Mouse (Mus musculus) right cerebral cortex, postnatal 14 days (tissue): Measurements from ENCODE around the gene Slc34a3.

Experiments used
- DNase-seq: peaks from one replicate; pipeline ENCODE4 v3.0.0; 2022

Slc34a3 gene

GRCm38 (mm10) chr2:25224766-25225752 lies 9.1 kb downstream of the Slc34a3 start:
- peak; percentile 96 for DNase-seq

GRCm38 (mm10) chr2:25224492-25224765 lies 9.7 kb downstream of the Slc34a3 start, which contains the start of gene Tubb4b:
Gene Tubb4b (minus strand): TSS chr2:25224702.
- no peak for DNase-seq

GRCm38 (mm10) chr2:25223681-25224491 lies 10.3 kb downstream of the Slc34a3 start:
- peak; percentile 77 for DNase-seq

GRCm38 (mm10) chr2:25221331-25221772 lies 12.8 kb downstream of the Slc34a3 start:
- DNase-seq = no peak

- DNase-seq = no peak
These were observed 15.7 kb downstream of the Slc34a3 start, which contains the start of gene Fam166a for GRCm38 (mm10) chr2:25218445-25218844. Gene Fam166a (plus strand): TSS chr2:25218745.

- DNase-seq = no peak
These were observed 16.5 kb downstream of the Slc34a3 start for GRCm38 (mm10) chr2:25217666-25218065.

GRCm38 (mm10) chr2:25214444-25214843 lies 19.7 kb downstream of the Slc34a3 start, which contains the start of gene Stpg3:
Gene Stpg3 (minus strand): TSS chr2:25214637.
- no peak for DNase-seq

GRCm38 (mm10) chr2:25213266-25213865 lies 20.8 kb downstream of the Slc34a3 start:
- DNase-seq = no peak

- DNase-seq = peak; percentile 83
These were observed 23.0 kb downstream of the Slc34a3 start, which contains the start of gene Nelfb for GRCm38 (mm10) chr2:25211121-25211670. Gene Nelfb (minus strand): TSS chr2:25211489.

GRCm38 (mm10) chr2:25210686-25211085 lies 23.5 kb downstream of the Slc34a3 start:
- no peak for DNase-seq

- no peak for DNase-seq
These were observed 26.6 kb downstream of the Slc34a3 start for GRCm38 (mm10) chr2:25207593-25207992.

- DNase-seq = no peak
These were observed 30.4 kb downstream of the Slc34a3 start for GRCm38 (mm10) chr2:25203631-25204214.

- DNase-seq = no peak
These were observed 33.5 kb downstream of the Slc34a3 start for GRCm38 (mm10) chr2:25200631-25201030.

GRCm38 (mm10) chr2:25197946-25198345 lies 36.2 kb downstream of the Slc34a3 start:
- DNase-seq = no peak

GRCm38 (mm10) chr2:25197191-25197590 lies 37.0 kb downstream of the Slc34a3 start:
- DNase-seq = no peak

GRCm38 (mm10) chr2:25196172-25196954 lies 37.8 kb downstream of the Slc34a3 start, which contains the start of gene Tor4a:
Gene Tor4a (minus strand): TSS chr2:25196886.
- peak; percentile 31 for DNase-seq

GRCm38 (mm10) chr2:25195211-25196156 lies 38.7 kb downstream of the Slc34a3 start:
- DNase-seq = no peak

GRCm38 (mm10) chr2:25194486-25195171 lies 39.5 kb downstream of the Slc34a3 start:
- DNase-seq = no peak

GRCm38 (mm10) chr2:25194006-25194405 lies 40.2 kb downstream of the Slc34a3 start:
- DNase-seq = no peak
